Mouse (Mus musculus) embryonic facial prominence, embryonic 15.5 days (tissue): ENCODE results near the gene Mapk14. TPM values are rescaled to one million over a fixed set of nuclear protein-coding genes. Genes with fewer than 3 reads are reported as not detected.
"Not testable (repeated sequence)": the region's sequence is repeated elsewhere in the genome, so short reads cannot be mapped to it uniquely, and the experiment has no call there.

Experiments
- ATAC-seq: fragments of 200-750 bp; cut with Nextera tagmentation; 2 replicates; pipeline ENCODE4 v1.8.0; 2017; ENCODE audit warnings: low read depth, moderate TSS enrichment; ENCODE audit not compliant: insufficient number of reproducible peaks, low FRiP score, low TSS enrichment
- H3K27ac ChIP-seq: fragments of 300-500 bp; sonication (generic); replicated peaks from 2 replicates; pipeline ENCODE4 v1.5.1; 2015; ENCODE audit warnings: mild to moderate bottlenecking, inconsistent platforms
- H3K27me3 ChIP-seq: fragments of 300-500 bp; sonication (generic); 2 replicates; pipeline ENCODE4 v1.6.1; 2015; ENCODE audit warnings: inconsistent platforms
- H3K36me3 ChIP-seq: fragments of 300-500 bp; sonication (generic); 2 replicates; pipeline ENCODE4 v1.6.1; 2015; ENCODE audit warnings: mild to moderate bottlenecking, inconsistent platforms
- H3K4me1 ChIP-seq: fragments of 300-500 bp; sonication (generic); 2 replicates; pipeline ENCODE4 v1.6.1; 2015; ENCODE audit warnings: inconsistent platforms
- H3K4me2 ChIP-seq: fragments of 300-500 bp; sonication (generic); replicated peaks from 2 replicates; pipeline ENCODE4 v1.6.1; 2015; ENCODE audit warnings: mild to moderate bottlenecking, inconsistent platforms
- H3K4me3 ChIP-seq: fragments of 300-500 bp; sonication (generic); replicated peaks from 2 replicates; pipeline ENCODE4 v1.5.1; 2015; ENCODE audit warnings: mild to moderate bottlenecking, inconsistent platforms
- H3K9ac ChIP-seq: fragments of 300-500 bp; sonication (generic); 2 replicates; pipeline ENCODE4 v1.6.1; 2015; ENCODE audit warnings: inconsistent platforms
- H3K9me3 ChIP-seq: fragments of 300-500 bp; sonication (generic); replicated peaks from 2 replicates; pipeline ENCODE4 v1.6.1; 2016; ENCODE audit warnings: inconsistent platforms
- WGBS: fragments of 180-500 bp; shearing (Covaris S2); methylation state at CpG from one replicate; pipeline ENCODE4 v1.1.7; 2015; 5-methylcytosine and 5-hydroxymethylcytosine counted together
- polyA plus RNA-seq: library from polyadenylated mRNA; unstranded; fragments of >200 nt; fragmentation: Nextera tagmentation; extraction: Ambion mirVana; gene quantifications from 2 replicates; pipeline ENCODE4 v1.2.1, GENCODE M21; 2015

The Mapk14 gene
- polyA plus RNA-seq, 1 experiment from 2014 or later, result 48.1 TPM

- H3K4me1 ChIP-seq, result peaks cover 31% of the 10 kb centered on the region
- 94% methylated on average over 3 of the region's 3 CpGs for WGBS
Measured at GRCm38 (mm10) chr17:28714006-28714405, 22.9 kb downstream of the Mapk14 start.

GRCm38 (mm10) chr17:28715832-28716548, 24.9 kb downstream of the Mapk14 start:
- H3K27ac ChIP-seq, result peak overlapping the region; percentile 83
- H3K4me3 ChIP-seq, result no peak overlapping the region
- H3K9me3 ChIP-seq, result no peaks in the 10 kb centered on the region
- no peak overlapping the region for H3K9ac ChIP-seq
- 49% methylated on average over 7 of the region's 7 CpGs for WGBS
- ATAC-seq, result no peak
- peaks cover 30% of the 10 kb centered on the region for H3K4me1 ChIP-seq
- H3K4me2 ChIP-seq, result no peak overlapping the region
- H3K36me3 ChIP-seq, result peaks cover 54% of the 10 kb centered on the region
- H3K27me3 ChIP-seq, result no peaks in the 10 kb centered on the region

More at GRCm38 (mm10) chr17:28714006-28714405, 22.9 kb downstream of the Mapk14 start:
- no peaks in the 10 kb centered on the region for H3K27me3 ChIP-seq
- ATAC-seq, result no peak
- no peak overlapping the region for H3K9ac ChIP-seq
- H3K27ac ChIP-seq, result no peak overlapping the region
- peaks cover 38% of the 10 kb centered on the region for H3K36me3 ChIP-seq
- H3K4me2 ChIP-seq, result no peak overlapping the region
- H3K4me3 ChIP-seq, result no peak overlapping the region
- no peaks in the 10 kb centered on the region for H3K9me3 ChIP-seq

- ATAC-seq, result no peak
- H3K9me3 ChIP-seq, result no peaks in the 10 kb centered on the region
- H3K9ac ChIP-seq, result no peak overlapping the region
- H3K4me2 ChIP-seq, result peak overlapping the region; percentile 17; the same call in 1 of the 2 replicates
- 39% methylated on average over 3 of the region's 3 CpGs for WGBS
- H3K36me3 ChIP-seq, result peaks cover 62% of the 10 kb centered on the region
- no peak overlapping the region for H3K4me3 ChIP-seq
- no peaks in the 10 kb centered on the region for H3K27me3 ChIP-seq
- H3K27ac ChIP-seq, result peak overlapping the region; percentile 83
- peaks cover 35% of the 10 kb centered on the region for H3K4me1 ChIP-seq
Measured at GRCm38 (mm10) chr17:28717535-28717934, 26.4 kb downstream of the Mapk14 start.

DNA sequence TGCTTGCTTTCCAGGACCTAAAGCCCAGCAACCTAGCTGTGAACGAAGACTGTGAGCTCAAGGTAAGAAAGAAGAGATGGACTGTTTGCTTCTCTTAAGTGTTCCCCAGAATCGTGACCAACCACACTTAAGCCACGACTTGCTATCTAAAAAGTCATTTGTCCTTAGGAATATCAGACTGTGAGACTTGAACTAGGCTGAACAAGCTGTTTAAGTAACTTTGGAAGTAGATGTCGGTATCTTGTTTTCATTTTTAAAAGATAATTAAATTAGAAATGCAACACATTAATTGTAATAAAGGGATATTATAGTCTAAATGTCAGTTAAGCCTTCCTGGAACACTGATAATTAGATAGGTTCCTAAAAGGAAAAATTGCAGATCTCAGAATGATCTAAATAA, 34.7 kb downstream of the Mapk14 start, which contains the start of gene AC170998.1:
Gene AC170998.1, plus strand, starts transcription at position 301 of the 400 bp plus-strand sequence.
- 91% methylated on average over 4 of the region's 4 CpGs for WGBS
- peaks cover 7% of the 10 kb centered on the region; the same call in 1 of the 2 replicates for H3K4me1 ChIP-seq
- no peak within 1 kb of the TSS for H3K9ac ChIP-seq
- H3K4me3 ChIP-seq, result no peak within 1 kb of the TSS
- no peaks in the 10 kb centered on the region for H3K27me3 ChIP-seq
- ATAC-seq, result no peak
- H3K27ac ChIP-seq, result no peak within 1 kb of the TSS
- H3K4me2 ChIP-seq, result no peak within 1 kb of the TSS
- H3K36me3 ChIP-seq, result peaks cover 80% of the 10 kb centered on the region
- H3K9me3 ChIP-seq, result no peaks in the 10 kb centered on the region

- H3K4me3 ChIP-seq, ATAC-seq, H3K27ac ChIP-seq, H3K27me3 ChIP-seq, H3K4me1 ChIP-seq, H3K9me3 ChIP-seq, H3K4me2 ChIP-seq, H3K9ac ChIP-seq: not testable (repeated sequence)
- WGBS, result 86% methylated on average over 11 of the region's 11 CpGs
- H3K36me3 ChIP-seq, result peaks cover 85% of the 10 kb centered on the region
Measured at GRCm38 (mm10) chr17:28727511-28727910, 36.4 kb downstream of the Mapk14 start.

DNA sequence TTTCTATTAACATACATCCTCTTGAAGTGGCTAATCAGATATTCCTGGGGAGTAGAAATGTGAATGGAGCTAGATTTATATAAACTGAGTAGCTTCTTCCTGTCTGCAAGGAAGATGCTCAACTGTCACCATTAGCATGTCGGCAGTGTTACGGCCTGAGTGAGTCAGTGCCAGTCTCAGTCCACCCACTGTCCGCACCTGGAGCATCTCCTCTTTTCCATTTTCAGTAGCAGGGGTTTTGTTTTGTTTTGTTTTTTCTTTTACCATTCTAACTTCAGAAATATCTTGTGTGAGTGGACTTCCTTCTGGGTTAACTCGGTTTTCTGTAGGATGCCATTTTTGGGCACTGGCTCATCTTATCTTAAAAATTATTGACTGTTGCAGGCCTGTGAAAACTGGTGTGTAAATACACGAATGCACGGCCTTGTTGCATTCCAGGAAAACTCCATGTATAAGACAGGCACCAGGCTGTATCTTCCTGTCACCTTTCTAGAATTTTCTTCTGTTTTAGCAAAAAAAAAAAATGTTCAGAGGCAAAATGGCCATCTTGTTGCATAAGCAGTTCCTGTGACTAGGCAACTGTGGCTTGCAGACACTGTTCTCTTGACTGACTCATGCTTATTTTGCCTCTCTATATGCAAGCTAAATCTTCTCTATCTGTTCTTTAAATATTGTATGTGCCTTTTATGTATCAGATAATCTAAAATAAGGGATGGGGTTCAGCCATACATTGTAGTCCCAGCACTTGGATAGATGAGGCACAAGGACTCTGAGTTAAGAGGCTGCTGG, 44.4 kb downstream of the Mapk14 start:
- Histone ChIP-seq H3K9ac (no peak overlapping the region), H3K27me3 (no peaks in the 10 kb centered on the region), H3K36me3 (peaks cover 50% of the 10 kb centered on the region), H3K27ac (no peak overlapping the region), H3K4me1 (0 out of 2 replicates have a peak, but pooled peaks cover 10% of the 10 kb centered on the region), H3K4me3 (no peak overlapping the region), H3K4me2 (no peak overlapping the region), H3K9me3 (no peaks in the 10 kb centered on the region)
- WGBS, result 88% methylated on average over 6 of the region's 6 CpGs
- no peak for ATAC-seq

DNA sequence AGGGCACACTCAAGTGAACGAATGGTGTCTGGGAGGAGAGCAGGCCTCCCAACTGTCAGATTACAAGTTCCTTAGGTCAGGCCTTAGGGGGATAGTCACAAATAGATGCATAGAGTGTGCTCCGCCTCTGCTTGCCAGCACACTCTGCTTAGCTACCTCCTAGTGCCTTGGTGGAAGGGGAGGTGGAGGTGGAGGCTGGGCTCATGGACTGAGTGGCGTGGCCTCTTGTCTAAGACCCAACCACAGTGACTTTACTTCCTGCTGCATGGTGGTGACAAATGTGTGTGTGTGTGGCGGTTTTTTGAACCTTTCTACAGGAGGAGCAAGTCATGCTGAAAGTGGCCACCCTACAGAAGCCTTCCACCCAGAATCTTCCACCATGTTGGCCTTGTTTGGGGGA, 45.4 kb downstream of the Mapk14 start:
- Histone ChIP-seq H3K36me3 (peaks cover 52% of the 10 kb centered on the region), H3K27ac (no peak overlapping the region), H3K9ac (no peak overlapping the region), H3K4me3 (no peak overlapping the region), H3K9me3 (no peaks in the 10 kb centered on the region), H3K4me2 (no peak overlapping the region), H3K4me1 (0 out of 2 replicates have a peak, but pooled peaks cover 10% of the 10 kb centered on the region), H3K27me3 (no peaks in the 10 kb centered on the region)
- no peak for ATAC-seq
- WGBS, result 68% methylated on average over 4 of the region's 4 CpGs

GRCm38 (mm10) chr17:28737973-28738372, 46.8 kb downstream of the Mapk14 start:
- Histone ChIP-seq H3K9ac (no peak overlapping the region), H3K27ac (no peak overlapping the region), H3K4me3 (no peak overlapping the region), H3K36me3 (peaks cover 54% of the 10 kb centered on the region), H3K9me3 (no peaks in the 10 kb centered on the region), H3K27me3 (no peaks in the 10 kb centered on the region), H3K4me2 (no peak overlapping the region), H3K4me1 (0 out of 2 replicates have a peak, but pooled peaks cover 10% of the 10 kb centered on the region)
- no peak for ATAC-seq
- 81% methylated on average over 4 of the region's 4 CpGs for WGBS

DNA sequence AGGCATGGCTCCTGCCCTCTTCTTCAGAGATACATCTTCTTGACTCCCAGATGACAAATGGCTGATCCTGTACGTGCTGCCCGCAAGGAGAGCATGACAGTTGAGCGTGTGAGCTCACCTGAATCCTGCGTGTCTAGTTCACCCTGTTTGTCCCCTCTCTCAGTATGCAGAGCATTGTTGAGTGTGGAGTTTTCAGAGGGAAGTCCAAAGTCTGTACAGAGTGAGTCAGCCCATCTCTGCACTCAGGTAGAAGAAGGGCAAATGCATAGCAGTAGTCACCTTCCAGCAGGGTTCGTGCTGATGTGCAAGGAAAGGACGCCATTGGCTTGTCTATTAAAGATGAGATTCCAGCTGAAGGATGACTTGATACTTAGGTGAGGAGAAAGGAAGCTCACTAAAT, 48.1 kb downstream of the Mapk14 start:
- Histone ChIP-seq H3K4me2 (no peak overlapping the region), H3K4me3 (no peak overlapping the region), H3K9me3 (no peaks in the 10 kb centered on the region), H3K4me1 (0 out of 2 replicates have a peak, but pooled peaks cover 10% of the 10 kb centered on the region), H3K27ac (no peak overlapping the region; the same call in 1 of the 2 replicates), H3K9ac (no peak overlapping the region), H3K36me3 (peaks cover 58% of the 10 kb centered on the region), H3K27me3 (no peaks in the 10 kb centered on the region)
- no peak for ATAC-seq
- WGBS, result 89% methylated on average over 6 of the region's 6 CpGs

DNA sequence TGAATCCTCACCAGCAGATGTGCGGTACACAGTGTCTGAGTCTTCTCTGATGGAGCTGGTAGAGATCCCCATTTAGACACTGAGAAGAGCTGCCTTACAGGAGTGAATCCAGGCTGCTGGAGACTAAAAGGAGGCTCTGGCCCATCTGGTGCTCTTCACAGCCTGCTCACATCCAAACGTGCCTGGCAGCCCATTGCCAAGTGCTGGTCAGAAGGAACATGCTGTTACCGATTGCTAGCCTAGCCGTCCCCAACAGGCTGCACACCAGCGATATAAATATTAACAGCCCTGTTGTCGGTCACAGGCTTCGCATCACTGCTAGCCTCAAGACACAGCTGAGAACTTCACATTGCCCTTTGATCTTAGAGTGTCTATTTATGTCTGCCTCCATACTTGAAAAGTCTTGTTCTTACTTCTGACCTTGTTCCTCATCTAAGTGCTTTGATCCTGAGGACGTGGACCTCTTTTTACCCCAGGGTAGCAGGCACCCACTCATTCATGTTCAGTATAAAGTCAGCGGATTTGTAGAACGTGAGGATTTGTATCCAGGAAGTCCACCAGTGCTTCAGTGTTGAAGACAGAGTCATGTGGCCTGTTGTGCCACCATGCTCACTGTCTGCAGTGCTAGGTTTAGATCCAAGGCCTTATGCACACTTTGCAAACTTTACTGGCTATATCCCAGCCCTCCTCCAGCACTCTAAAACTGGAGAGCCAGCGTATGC, 52.2 kb downstream of the Mapk14 start:
- H3K4me1 ChIP-seq, result no peaks in the 10 kb centered on the region
- no peak for ATAC-seq
- no peaks in the 10 kb centered on the region for H3K9me3 ChIP-seq
- H3K27me3 ChIP-seq, result no peaks in the 10 kb centered on the region
- H3K27ac ChIP-seq, result no peak overlapping the region
- no peak overlapping the region for H3K4me3 ChIP-seq
- no peak overlapping the region for H3K9ac ChIP-seq
- no peak overlapping the region for H3K4me2 ChIP-seq
- peaks cover 84% of the 10 kb centered on the region for H3K36me3 ChIP-seq
- WGBS, result 89% methylated on average over 11 of the region's 11 CpGs

- H3K27me3 ChIP-seq, result no peaks in the 10 kb centered on the region
- no peaks in the 10 kb centered on the region for H3K4me1 ChIP-seq
- no peak overlapping the region for H3K9ac ChIP-seq
- WGBS, result 90% methylated on average over 9 of the region's 9 CpGs
- H3K4me2 ChIP-seq, result no peak overlapping the region
- ATAC-seq, result no peak
- H3K4me3 ChIP-seq, result no peak overlapping the region
- no peak overlapping the region for H3K27ac ChIP-seq
- H3K9me3 ChIP-seq, result no peaks in the 10 kb centered on the region
- H3K36me3 ChIP-seq, result peaks cover 89% of the 10 kb centered on the region
Measured at GRCm38 (mm10) chr17:28743916-28744315, 52.8 kb downstream of the Mapk14 start.
